Mouse (Mus musculus) urinary bladder, postnatal 0 days (tissue): ENCODE data around the gene Bco2. TPM values are rescaled to one million over a fixed set of nuclear protein-coding genes. Genes with fewer than 3 reads are reported as not detected.

Experiments used
- polyA plus RNA-seq: library from polyadenylated mRNA; unstranded; fragments of >200 nt; fragmentation: Nextera tagmentation; extraction: Ambion mirVana; gene quantifications from 2 replicates; pipeline ENCODE4 v1.2.1, GENCODE M21; 2015

Gene Bco2
- polyA plus RNA-seq = 0.15 and 0.30 TPM in 2 replicates

GRCm38 (mm10) chr9:50555094-50555446, at the start of gene Bco2:
Gene Bco2, minus strand, starts transcription at chr9:50555181.

DNA sequence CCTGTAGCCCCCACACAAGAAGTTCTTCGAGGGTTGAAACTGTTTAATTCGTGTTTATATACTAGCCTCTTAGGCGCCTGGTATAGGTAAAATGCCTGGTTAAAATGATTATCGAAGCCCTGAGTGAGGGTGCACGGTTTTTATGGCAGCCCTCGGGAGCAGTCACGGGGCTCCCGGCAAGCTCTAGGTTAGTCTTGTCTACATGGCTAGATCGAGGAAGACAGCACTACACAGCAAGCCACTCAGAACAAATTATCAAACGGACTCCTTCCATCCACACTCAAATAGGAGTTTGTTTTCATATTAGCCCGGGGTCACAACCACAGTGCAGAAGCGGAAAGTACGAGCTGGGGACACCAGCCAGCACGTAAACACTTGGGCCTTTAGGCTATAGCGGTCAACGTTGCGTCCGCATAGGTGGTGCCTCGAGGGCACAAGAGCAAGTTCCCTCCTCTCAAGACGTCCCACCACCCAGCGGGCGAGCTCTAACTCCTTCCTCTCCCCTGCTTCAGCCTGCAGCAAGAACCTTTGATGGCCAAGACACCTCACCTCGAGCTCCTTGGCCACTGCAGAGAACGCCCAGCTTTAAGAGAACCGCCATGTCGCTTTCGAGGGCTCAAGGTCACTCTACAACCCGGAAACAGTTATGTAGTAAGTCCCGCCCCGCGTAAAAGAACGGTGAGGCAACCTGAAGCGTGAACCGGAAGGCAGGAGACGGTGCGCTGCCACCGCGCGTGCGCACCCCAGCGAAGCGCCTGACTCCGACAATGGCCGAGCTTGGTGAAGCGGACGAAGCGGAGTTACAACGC, 48.4 kb upstream of the Bco2 start, which contains the start of the genes Sdhd and Timm8b:
Gene Sdhd (minus strand): TSS at position 624 of the 809 bp plus-strand sequence.
Gene Timm8b (plus strand): TSS at position 722 of the 809 bp plus-strand sequence.

DNA sequence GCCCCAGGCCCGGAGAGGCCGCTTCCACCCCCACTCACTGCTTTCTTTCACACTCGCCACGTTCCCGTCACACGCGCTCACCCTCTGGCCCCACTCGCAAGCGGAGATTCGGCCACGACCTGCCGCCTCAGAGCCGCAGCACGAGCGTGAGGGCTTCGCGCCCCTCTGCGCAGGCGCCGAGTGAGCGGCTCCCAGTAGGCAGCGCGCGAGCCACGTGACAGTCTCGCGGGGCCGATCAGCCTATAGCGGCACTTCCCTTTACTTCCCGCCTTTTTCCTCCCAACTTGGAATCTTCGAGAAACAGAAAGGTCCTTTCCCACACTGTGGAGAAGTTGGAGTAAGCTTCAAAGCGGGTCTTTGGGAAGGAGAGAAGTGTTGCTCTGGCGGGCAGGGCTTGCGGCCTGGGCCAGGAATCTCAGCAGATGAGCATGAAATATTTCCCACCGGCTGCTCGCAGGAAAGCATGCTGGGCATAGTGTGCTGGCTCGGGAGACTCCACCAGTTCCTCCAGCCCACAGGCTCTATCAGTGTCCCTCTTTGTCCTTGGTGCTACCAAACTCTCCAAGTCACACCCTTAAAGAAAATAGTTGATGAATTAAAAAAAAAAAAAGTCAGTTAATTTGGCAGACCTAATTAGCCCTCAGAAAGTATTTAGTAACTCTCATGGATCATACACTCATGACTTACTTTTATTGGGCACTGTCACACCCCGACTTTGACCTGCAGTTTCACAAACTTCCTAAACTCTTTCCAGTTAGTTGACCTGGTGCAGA, 6.3 kb upstream of the Bco2 start, which contains the start of gene Tex12:
Gene Tex12 (minus strand): TSS at position 181 of the 773 bp plus-strand sequence.

GRCm38 (mm10) chr9:50554241-50555093, 514 bp downstream of the Bco2 start, which contains the start of gene Il18:
Gene Il18, plus strand, starts transcription at chr9:50554827.

DNA sequence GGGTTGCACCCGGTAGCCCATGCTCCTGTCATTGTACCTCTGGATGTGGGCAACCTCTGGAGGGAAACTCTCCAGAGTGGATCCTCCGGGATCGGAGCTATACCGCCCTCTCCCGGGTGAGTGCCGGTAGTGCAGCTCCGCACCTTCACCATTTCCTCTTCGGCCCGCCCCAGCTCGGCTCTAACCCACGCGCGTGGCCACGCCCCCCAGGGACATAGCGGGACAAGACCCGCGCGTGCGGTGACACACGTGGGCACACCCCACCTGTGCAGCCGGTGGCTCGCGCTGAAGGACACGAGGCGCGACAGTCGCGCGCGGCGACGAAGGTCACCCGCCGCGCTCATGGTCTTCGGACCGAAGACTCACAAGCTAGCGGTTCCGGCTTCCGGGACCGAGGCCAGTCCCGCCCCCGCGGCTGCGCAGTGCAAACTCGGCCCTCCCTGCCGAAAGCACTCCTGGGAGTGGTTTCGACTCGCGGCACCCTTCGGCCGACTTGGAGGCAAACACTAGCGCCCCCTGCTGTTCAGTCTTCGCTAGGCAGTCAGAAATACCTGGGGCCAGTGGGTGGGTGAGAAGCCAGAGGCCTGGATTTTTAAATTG, 26.6 kb downstream of the Bco2 start, which contains the start of gene Pts:
Gene Pts (minus strand): TSS at position 432 of the 600 bp plus-strand sequence.

GRCm38 (mm10) chr9:50494311-50494710, 60.7 kb downstream of the Bco2 start, which contains the start of gene Plet1:
Gene Plet1, plus strand, starts transcription at chr9:50494525.

Other genes starting within 250 kb of the Bco2 start
- gene Rpl10-ps3, start 210.2 kb downstream of the Bco2 start, polyA plus RNA-seq = 221 and 267 TPM in 2 replicates
- 85.3 and 90.0 TPM in 2 replicates for gene Plet1, start 60.7 kb downstream of the Bco2 start, polyA plus RNA-seq
- gene Pts, start 26.5 kb downstream of the Bco2 start, polyA plus RNA-seq = 64.4 and 72.6 TPM in 2 replicates
- gene Il18, start 354 bp downstream of the Bco2 start, polyA plus RNA-seq = 7.4 and 9.4 TPM in 2 replicates
- gene Tex12, start 6.1 kb upstream of the Bco2 start, polyA plus RNA-seq = not detected in 2 replicates
- 283 and 294 TPM in 2 replicates for gene Sdhd, start 48.6 kb upstream of the Bco2 start, polyA plus RNA-seq
- 213 and 221 TPM in 2 replicates for gene Timm8b, start 48.7 kb upstream of the Bco2 start, polyA plus RNA-seq
- 1.5 and 1.8 TPM in 2 replicates for gene Pih1d2, start 62.1 kb upstream of the Bco2 start, polyA plus RNA-seq
- gene Nkapd1, start 62.3 kb upstream of the Bco2 start, polyA plus RNA-seq = 12.5 and 14.8 TPM in 2 replicates
- 36.8 and 50.7 TPM in 2 replicates for gene Dlat, start 104.6 kb upstream of the Bco2 start, polyA plus RNA-seq
- 4.4 and 5.5 TPM in 2 replicates for gene Dixdc1, start 184.3 kb upstream of the Bco2 start, polyA plus RNA-seq
- gene 2310030G06Rik, start 191.4 kb upstream of the Bco2 start, polyA plus RNA-seq = 8.0 and 8.8 TPM in 2 replicates
- 377 and 452 TPM in 2 replicates for gene Cryab, start 196.1 kb upstream of the Bco2 start, polyA plus RNA-seq
- gene Hspb2, start 197.2 kb upstream of the Bco2 start, polyA plus RNA-seq = 50.8 and 52.8 TPM in 2 replicates
- gene Fdxacb1, start 213.1 kb upstream of the Bco2 start, polyA plus RNA-seq = 7.0 and 7.4 TPM in 2 replicates
- gene Alg9, start 219.8 kb upstream of the Bco2 start, polyA plus RNA-seq = 19.1 and 20.0 TPM in 2 replicates
- 31.9 and 33.0 TPM in 2 replicates for gene 1110032A03Rik, start 220.3 kb upstream of the Bco2 start, polyA plus RNA-seq